Mouse (Mus musculus): Measurements from ENCODE around the gene Plekhh3. TPM values are rescaled to one million over a fixed set of nuclear protein-coding genes. Genes with fewer than 3 reads are reported as not detected.

Plekhh3 gene
- total RNA-seq (2021), result 30.5 and 32.7 TPM in 2 replicates
- long read RNA-seq, experiment 1, transcript Plekhh3-206 (13 exons, 3,010 nt), result major isoform, 25 of 59 reads
- long read RNA-seq, experiment 1, transcript Plekhh3-201 (13 exons, 3,056 nt), result minor isoform, 20 of 59 reads
- long read RNA-seq, experiment 1, partial matches to known transcripts, result 8 of 59 reads
- long read RNA-seq, experiment 1, other reads (novel, unspliced or antisense), result 6 of 59 reads
- long read RNA-seq, experiment 2, transcript Plekhh3-201 (13 exons, 3,056 nt), result minor isoform, 21 of 61 reads
- long read RNA-seq, experiment 2, transcript Plekhh3-206 (13 exons, 3,010 nt), result major isoform, 25 of 61 reads
- long read RNA-seq, experiment 2, partial matches to known transcripts, result 6 of 61 reads
- long read RNA-seq, experiment 2, other reads (novel, unspliced or antisense), result 9 of 61 reads

GRCm38 (mm10) chr11:101170811-101171610 is at the start of gene Plekhh3:
TSS of gene Plekhh3 (minus strand) at chr11:101171351.
- DNase-seq, result peak; percentile 97

- DNase-seq, result no peak
Measured at GRCm38 (mm10) chr11:101220853-101221252, 49.7 kb upstream of the Plekhh3 start.

GRCm38 (mm10) chr11:101218436-101219055 is 47.4 kb upstream of the Plekhh3 start:
- no peak for DNase-seq

GRCm38 (mm10) chr11:101216936-101217335 is 45.8 kb upstream of the Plekhh3 start:
- DNase-seq, result no peak

- DNase-seq, result peak; percentile 21
Measured at GRCm38 (mm10) chr11:101211970-101212369, 40.8 kb upstream of the Plekhh3 start.

GRCm38 (mm10) chr11:101200986-101201385 is 29.8 kb upstream of the Plekhh3 start:
- peak; percentile 66 for DNase-seq

- no peak for DNase-seq
Measured at GRCm38 (mm10) chr11:101199555-101199954, 28.4 kb upstream of the Plekhh3 start.

GRCm38 (mm10) chr11:101196175-101196574 is 25.0 kb upstream of the Plekhh3 start:
- no peak for DNase-seq

- no peak for DNase-seq
Measured at GRCm38 (mm10) chr11:101195571-101195970, 24.4 kb upstream of the Plekhh3 start.

- DNase-seq, result no peak
Measured at GRCm38 (mm10) chr11:101195101-101195500, 23.9 kb upstream of the Plekhh3 start.

- DNase-seq, result no peak
Measured at GRCm38 (mm10) chr11:101194643-101195042, 23.5 kb upstream of the Plekhh3 start.

GRCm38 (mm10) chr11:101194137-101194536 is 23.0 kb upstream of the Plekhh3 start:
- DNase-seq, result no peak

- no peak for DNase-seq
Measured at GRCm38 (mm10) chr11:101193076-101193475, 21.9 kb upstream of the Plekhh3 start.

GRCm38 (mm10) chr11:101192646-101193045 is 21.5 kb upstream of the Plekhh3 start:
- no peak for DNase-seq

- no peak for DNase-seq
Measured at GRCm38 (mm10) chr11:101191919-101192470, 20.8 kb upstream of the Plekhh3 start.

GRCm38 (mm10) chr11:101190913-101191907 is 20.1 kb upstream of the Plekhh3 start:
- DNase-seq, result no peak

- DNase-seq, result no peak
Measured at GRCm38 (mm10) chr11:101190181-101190912, 19.2 kb upstream of the Plekhh3 start.

- peak; percentile 85 for DNase-seq
Measured at GRCm38 (mm10) chr11:101189495-101190180, 18.5 kb upstream of the Plekhh3 start.

- peak; percentile 65 for DNase-seq
Measured at GRCm38 (mm10) chr11:101188166-101188805, 17.1 kb upstream of the Plekhh3 start.
